Mouse (Mus musculus) cerebellum, adult 11 months (tissue): Measurements from ENCODE around the gene Larp7.

Experiments used
- DNase-seq: peaks from one replicate; pipeline ENCODE4 v3.0.0; 2022

Larp7 gene

DNA sequence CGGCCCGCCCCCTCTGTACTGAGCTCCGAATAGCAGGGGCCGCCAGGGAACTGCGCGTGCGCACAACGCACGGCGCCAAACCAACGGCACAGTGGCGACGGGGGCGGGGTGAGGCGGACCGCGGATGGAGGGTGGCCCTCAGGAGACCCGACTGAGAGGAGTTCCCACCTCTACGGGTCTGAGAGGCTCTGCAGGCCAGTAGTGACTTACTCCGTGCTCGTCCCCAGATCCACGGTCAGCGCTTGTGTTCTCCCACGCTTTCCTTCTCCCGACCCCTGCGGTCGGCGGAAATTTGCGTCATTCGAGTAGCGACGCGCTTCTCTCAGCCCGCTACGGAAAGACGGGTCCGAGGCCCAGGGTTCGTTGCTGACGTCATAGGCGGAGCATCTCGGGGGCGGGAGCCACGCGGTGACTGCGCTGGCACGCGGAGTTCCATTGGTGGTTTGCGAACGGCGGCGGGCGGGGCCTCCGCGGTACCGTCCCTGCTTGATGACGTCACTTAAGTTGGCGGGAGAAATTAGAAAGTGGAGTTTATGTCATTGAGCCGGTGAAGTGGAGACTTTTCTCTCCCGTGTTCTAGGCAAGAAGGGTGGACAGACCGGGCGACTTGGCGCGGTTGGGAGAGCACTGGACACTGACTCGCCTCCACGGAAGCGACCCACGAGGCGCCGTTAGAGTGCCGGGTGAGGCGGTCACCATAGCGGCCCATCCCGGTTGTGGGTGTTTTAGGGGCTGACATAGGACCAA lies at the start of gene Larp7, which contains the start of gene Zgrf1:
TSS of gene Larp7 (minus strand) at position 377 of the 747 bp plus-strand sequence.
TSS of gene Zgrf1 (plus strand) at position 517 of the 747 bp plus-strand sequence.
- DNase-seq = peak; percentile 99

DNA sequence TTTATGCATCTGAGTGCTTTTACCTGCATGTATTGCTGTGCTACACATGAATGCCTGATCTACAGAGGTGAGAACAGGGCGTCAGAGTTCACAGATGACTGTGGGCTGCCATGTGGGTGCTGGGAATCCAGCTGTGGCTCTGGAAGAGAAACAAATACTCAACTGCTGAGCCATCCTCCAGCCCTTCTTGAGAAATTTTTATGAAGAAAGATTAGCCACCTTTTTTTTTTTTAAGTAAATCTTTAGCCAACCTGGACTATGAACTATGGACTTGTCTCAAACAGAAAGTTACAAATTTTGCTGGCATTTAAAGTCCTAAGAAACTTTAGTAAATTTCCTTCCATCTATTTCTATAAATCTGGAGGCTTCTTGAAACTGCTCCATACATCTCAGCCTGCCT lies 44.0 kb upstream of the Larp7 start:
- DNase-seq = no peak

DNA sequence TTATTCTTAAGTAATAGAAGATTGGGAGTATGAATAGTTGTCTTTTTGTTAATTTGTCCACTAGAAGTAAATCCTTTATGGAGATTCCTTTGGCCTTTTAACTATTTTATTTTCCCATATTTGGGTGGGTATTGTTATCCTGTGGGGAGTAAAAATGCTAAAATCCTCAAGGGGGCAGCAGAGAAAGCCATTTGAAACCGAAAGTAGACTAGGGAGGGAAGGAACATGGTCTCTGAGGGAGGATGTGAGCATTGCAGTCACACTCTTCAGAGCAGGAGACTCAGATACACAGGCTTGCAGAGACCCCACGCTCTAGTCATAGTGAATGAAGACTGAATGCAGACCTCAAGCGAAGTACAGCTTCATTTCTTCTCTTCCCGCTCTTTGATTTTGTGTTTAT lies 19.4 kb upstream of the Larp7 start:
- DNase-seq = no peak

DNA sequence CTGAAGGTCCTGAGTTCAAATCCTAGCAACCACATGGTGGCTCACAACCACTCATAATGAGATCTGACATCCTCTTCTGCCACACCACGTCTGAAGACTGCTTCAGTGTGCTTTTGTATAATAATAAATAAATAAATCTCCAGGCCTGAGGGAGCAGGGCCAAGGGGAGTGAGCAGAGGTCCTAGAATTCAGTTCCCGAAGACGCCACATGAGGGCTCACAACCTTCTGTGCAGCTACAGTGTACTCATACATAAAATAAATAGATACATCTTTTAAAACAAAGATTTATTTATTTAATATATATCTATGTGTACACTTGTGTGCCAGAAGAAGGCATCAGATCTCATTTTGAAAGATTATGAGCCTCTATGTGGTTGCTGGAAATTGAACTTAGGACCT lies 12.0 kb upstream of the Larp7 start:
- DNase-seq = no peak

DNA sequence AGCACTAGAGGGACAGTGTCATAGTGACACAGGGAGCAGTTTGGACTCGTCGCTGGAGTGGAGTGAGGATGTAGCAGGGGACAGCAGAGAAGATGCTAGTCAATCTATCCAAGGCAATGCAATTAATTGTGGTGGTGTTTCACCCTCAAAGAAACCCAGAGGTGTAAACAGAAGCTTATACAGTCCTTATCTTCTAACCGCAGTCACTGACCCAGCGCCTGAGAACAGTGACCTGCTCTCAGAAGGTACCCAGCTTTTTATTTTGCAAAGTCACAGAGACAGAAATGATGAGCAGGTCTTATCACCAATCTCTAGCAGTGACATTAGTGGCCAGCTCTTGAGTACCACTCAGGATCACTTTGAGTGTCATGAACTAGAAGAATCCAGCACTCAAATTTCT lies 9.8 kb upstream of the Larp7 start:
- no peak for DNase-seq

DNA sequence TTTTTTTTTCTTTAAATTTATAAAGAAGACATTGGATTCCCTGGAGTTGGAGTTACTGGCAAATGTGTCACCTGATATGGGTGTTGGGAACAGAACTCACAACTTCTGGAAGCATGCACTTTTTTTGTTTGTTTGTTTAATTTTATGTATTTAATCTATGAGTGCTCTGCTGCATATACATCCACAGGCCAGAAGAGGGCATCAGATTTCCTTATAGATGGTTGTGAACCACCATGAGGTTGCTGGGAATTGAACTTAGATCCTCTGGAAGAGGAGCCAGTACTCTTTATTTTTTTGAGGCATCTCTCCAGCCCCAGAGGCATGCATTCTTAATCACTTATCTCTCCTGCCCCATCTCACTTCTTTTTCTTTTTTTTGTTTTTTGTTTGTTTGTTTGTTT lies 5.1 kb upstream of the Larp7 start:
- DNase-seq = no peak

DNA sequence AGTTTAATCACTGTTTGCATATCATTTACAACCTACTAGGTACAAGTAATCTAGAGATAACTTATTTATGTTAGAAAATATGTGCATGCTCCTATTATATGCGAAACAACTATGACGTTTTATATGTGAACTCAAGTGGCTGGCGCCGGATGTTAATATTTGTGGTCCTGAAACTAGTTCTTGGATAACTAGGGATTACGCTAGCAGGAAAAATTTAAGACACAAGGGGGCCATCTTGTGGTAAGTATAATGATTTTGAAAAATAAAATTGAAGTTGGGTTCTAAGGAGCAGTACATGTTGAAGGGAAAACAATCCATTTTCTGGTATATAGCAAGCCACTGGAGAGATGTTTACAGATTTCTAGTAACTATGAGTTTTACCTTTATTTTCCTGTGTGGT lies 1.6 kb upstream of the Larp7 start:
- DNase-seq = no peak

DNA sequence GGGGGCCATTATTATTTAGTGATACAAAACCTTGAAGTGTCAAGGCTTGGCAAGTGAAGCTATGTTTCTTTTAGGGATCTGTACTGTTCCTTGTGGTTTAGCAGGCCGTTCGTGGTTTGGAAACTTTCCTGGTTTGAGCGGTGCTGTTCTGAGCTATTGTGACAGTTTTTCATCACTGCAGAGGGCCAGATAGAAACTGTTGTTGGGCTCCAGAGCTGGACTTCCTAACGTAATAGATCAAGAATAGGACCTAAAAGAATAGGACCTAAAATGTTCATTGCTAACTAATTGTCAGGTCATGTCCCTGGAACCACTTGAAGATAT lies 533 bp upstream of the Larp7 start:
- DNase-seq = no peak

DNA sequence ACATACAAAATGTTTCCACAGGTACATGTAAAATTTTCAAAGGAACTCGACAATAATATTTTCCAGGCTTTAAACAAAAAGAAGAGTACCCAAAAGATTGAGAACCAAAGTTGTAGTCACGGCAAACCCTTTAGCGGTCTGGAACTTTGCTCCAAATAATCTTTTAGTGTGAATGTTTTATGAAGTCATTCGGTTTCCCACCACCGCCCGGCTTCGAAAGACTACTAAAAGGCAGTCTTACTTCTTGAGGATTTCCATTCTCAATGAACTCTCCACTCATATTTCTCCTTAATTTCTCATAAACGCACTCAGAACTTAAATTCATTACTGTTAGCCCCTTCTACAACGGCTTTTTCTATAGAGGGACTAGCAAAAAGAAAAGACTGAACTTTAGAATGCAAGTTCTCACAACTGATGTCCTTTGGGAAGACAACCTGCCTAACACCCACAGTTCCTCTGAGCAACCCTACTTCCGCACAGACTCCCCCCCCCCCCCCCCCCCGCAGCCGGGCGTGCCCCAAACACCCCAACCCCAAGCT lies 646 bp downstream of the Larp7 start:
- peak; percentile 11 for DNase-seq

DNA sequence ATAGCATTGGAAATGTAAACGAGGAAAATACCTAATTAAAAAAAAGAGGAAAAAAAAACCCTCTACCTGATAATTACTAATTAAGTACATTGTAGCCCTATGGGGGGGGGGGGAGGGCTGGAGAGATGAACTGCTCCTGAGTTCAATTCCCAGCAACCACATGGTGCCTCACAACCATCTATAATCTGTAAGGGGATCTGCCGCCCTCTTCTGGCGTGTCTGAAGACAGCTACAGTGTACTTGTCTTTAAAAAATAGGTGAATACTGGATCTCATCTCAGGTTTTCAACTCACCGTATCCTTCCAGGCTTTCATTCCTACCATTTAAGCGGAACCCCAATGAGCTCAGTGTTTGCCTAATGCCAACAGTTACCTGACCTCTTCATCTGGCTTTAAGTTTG lies 5.3 kb downstream of the Larp7 start:
- DNase-seq = no peak

DNA sequence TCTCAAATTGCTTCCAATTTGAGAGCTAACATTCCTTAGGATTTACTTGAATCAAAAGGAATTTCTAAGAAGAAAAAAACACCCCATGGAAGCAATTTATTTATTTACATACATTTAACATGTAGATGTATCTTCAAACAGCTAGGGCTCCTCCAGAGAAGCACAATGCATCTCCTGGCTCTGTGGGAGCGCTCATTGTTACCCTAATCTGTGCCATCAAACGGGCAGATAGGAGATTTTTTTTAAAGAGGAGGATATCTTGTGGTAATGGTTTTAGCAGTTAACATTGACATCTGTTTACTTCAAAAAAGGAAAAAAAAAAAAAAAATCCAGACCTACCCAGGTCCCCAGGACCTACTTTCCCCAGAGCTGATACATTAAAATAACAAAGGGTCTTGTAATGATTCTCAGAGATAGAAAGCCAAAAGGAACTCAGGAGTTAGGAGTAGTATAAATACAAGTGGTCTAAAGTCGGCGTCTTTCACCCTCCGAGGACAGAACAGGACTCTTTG lies 8.5 kb downstream of the Larp7 start:
- no peak for DNase-seq

DNA sequence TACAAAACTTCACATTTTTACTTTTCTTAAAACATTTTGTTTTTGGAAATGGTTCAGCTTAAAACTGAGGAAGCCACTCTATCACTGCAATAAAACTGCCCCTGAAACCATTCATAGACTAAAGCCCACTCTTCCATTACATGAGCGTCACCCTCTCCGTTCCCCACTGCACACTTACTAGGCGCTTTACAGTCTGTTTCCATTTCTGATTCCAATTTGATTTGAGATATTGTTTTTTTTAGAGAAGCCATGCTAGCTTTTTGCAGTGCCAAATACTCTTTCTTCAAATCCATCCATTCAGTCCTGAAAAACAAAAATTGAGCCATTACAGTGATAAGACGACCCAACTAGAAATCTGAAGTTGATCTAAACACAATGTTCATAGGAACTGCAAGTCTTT lies 9.2 kb downstream of the Larp7 start:
- no peak for DNase-seq

DNA sequence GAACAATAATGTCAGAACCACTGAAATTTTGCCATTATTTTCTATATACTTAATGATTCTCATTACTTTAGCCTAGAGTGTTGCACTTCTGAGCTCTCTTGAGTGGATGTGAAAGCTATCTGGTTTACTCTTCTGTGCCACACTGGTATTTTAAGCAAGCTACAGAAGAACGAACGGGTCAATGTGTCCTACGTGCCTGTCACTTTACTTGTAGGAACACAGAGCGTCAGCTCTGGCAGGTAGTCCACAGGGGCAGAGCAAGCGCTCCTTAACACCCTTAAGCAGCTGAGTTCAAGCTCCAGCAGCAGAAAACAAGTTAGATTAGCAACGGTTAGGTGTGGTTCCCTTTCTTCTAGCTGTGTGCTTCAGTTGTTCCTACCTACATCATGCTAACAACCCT lies 14.0 kb downstream of the Larp7 start:
- no peak for DNase-seq

DNA sequence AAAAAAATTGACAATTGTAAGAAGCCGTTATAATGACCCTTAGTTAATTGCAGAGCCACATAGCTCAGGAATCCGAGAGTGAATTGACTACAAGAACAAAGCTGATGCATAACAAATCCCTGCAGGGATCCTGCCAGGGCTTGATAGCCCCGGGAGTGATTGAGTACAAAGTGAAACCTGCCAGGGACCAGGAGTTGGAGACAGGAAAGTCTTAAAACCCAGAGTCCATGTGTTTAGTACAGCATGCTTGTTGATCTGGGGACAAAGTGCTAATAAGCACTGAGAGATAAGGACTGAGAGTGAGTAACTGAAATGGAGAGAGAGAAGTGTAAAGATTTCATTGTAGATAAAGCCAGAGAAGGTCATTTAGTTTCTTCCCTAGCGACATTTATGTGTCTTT lies 22.9 kb downstream of the Larp7 start:
- no peak for DNase-seq

DNA sequence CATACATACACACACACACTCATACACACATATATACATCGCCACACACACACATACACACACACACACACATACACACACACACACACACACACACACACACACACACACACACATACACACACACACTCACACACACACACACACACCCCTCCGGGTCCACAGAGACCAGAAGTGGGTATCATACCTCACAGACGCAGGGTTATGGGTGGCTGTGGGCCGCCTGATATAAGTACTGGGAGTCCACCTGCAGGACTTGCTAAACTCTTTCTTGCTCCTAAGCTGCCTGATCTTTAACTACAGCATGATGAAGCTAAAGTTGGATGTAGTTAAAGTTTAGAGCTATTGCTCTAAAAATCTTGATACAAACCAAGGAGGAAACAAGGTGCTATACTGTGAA lies 23.3 kb downstream of the Larp7 start:
- DNase-seq = no peak

DNA sequence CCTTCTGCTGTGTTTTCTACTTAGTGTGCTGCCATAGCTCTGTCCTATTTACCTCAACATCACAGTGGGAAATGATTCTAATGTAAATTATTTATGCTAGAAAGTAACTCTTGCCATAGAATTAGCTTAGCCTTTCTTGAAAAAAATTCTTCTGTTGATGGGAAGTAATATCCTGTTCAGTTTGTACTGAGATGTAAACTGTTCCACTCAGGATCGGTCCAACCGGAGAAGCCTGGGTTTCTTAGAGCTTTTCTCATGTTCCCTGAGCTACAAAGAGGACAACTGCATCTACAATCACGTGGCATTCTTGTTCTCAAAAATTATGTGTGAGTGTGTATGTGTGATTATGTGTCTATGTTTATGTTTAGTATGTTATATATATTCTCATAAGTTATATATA lies 23.9 kb downstream of the Larp7 start:
- DNase-seq = no peak

DNA sequence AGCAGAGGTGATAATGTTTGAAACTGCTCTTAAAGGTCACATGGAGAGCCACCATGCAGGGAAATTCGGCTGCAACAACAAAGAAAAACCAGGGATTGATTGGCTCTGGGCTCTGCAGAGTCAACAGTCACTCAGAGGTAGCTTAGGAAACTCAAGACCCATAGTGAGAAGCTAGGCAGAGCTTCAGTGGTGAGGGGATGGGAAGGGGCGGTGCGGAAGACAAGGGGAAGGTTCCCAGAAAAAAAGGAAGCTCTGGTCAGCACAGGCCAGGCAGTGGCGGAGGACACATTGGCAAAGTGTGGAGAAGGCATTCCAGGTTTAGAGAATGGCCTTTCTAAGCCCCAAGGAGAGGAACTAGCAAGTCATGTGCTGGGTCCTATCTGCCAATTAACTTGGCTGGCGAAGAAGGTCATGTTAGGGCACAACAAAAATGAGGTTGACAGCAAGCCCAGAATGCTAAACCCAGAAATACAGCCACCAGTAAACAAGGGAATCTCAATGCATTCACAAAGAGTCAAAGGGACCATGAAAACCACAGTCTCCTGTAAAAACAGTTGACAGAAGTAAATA lies 25.6 kb downstream of the Larp7 start:
- peak; percentile 5 for DNase-seq

DNA sequence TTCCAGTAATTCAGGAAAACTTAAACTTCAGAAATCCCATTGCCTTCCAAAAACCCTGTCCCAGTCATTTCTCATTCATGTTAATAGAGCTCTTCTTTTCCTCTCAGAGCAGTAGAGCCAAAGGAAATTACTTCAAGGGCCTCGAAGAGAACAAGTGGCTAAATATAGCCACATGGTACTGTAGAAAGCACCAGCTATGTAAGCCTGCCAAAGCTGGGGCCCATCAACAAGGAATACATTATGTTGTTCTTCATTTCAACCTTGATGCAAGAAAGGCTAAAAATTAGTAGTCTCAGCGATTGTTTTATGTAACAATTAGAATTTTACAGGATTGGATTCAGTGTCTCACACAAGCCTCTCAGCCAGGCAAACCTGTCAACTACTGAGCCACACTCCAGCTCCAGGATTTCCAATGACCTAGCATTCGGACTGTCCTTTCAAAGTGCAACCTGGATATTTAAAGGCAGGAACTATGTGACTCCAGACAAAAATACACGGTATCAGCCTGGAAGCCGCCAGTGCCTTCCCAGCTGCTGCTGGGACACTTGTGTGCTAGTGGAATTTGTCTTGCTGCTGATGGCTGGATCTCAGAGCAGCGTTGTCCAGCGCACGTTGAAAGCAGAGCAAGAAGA lies 27.8 kb downstream of the Larp7 start:
- DNase-seq = no peak

DNA sequence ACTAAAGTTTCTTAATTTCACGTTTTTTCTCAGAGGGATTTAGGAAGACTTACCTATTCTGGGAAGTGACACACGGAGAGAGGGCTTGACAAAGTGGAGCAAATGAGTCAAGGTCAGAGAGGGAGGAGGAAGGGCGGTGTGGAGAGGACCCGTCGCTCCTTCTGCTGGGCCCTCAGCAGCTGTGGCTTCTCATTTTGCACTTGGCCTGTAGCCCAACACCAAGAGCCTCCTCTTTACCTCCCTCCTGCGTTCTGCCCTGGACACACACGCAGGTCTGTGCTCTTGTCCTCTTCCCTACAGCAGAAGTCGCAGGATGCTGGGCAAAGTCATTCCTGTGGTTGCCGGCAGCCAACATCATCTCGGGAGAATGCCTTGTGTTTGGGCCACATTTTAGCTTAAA lies 32.0 kb downstream of the Larp7 start:
- DNase-seq = no peak

DNA sequence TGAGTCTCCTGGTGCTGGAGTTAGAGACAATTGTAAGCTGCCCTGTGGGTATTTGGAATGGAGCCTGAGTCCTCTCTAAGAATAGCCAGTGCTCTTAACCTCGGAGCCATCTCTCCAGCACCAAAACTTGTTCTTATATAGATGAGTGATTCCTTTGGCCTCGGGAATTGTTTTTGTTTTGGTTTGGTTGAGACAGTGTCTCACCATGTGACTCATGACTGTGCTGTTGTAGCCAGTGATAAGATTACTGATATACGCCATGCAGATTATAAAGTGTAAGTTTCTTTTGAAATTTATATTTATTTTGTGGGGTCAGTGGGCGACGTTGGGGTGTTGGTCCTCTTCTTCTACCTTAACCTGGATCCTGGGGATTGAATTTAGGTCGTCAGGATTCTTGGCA lies 32.8 kb downstream of the Larp7 start:
- no peak for DNase-seq

DNA sequence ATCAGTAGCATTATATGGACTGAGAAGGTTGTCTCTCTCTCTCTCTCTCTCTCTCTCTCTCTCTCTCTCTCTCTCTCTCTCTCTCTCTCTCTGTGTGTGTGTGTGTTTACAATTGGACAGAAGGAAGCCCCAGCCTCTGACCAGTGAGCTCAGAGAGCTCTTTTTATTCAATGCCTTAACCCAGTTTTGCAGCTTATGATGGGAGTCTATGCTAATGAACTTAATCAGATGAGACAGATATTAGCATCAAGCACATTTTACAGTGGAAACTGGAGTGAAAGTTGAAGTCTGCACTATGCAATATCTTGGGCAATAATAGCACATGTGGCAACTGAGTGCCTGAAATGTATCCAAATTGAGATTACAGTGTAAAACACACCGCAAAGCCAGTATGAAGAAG lies 37.9 kb downstream of the Larp7 start:
- no peak for DNase-seq

DNA sequence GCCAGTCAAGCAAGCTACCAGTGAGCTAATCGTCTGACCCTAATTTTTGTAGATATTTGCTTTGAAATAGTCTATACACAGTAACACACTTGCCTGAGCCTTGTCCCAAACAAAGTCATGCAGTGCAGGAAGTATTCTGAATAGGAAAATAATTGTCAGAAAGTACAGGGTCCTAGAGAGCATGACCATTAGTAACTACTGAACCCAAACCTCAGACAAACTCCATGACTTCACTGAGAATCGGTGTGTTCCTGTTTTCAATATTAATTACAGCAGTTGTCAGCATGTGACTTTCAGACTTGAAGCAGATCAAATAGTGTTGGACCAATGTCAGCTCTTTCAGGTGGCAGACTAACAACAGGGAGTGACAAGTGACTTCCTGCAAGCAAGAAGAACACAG lies 39.5 kb downstream of the Larp7 start:
- no peak for DNase-seq

DNA sequence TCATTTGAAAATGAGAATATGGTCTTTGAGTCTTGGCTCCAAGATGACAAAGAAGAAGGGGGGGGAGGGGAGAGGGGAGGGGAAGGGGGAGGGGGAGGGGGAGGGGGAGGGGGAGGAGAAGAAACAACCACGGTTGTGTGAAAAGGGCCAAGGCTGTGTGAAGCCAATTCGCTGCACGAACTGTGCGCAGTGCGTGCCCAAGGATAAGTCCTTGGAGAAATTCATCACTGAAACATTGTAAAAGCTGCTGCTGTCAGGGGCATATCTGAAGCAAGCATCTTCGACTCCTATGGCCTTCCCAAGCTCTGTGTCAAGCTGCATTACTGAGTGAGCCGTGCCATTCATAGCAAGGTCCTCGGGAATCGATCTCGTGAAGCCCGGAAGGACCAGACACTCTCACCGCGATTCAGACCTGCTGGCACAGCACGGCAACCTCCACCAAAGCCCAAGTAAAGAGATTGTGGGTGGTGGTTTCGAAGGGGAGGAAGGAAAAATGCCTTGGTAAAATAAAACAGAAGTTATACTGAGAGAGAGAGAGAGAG lies 40.3 kb downstream of the Larp7 start:
- no peak for DNase-seq
